Mouse (Mus musculus) neural tube, embryonic 11.5 days (tissue): ENCODE data around the gene Adam11. TPM values are rescaled to one million over a fixed set of nuclear protein-coding genes. Genes with fewer than 3 reads are reported as not detected.
A peak's percentile ranks its signal among the peaks of the same experiment; 100 is the strongest.

ENCODE experiments used
- ATAC-seq: fragments of 200-750 bp; cut with Nextera tagmentation; 2 replicates; pipeline ENCODE4 v1.8.0; 2017; ENCODE audit warnings: moderate number of reproducible peaks, mild to moderate bottlenecking, moderate TSS enrichment, moderate library complexity; ENCODE audit not compliant: insufficient read depth, low FRiP score, low TSS enrichment
- DNase-seq: peaks from one replicate; pipeline ENCODE4 v3.0.0-alpha.2; 2015; ENCODE audit warnings: low spot score
- H3K27ac ChIP-seq: fragments of 300-500 bp; sonication (generic); 2 replicates; pipeline ENCODE4 v1.5.1; 2014; ENCODE audit warnings: low read depth, mild to moderate bottlenecking, low read length
- H3K27me3 ChIP-seq: fragments of 300-500 bp; sonication (generic); 2 replicates; pipeline ENCODE4 v1.6.1; 2014; ENCODE audit warnings: mild to moderate bottlenecking, low read length, mixed read lengths; ENCODE audit not compliant: control insufficient read depth, insufficient read depth
- H3K36me3 ChIP-seq: fragments of 300-500 bp; sonication (generic); 2 replicates; pipeline ENCODE4 v1.6.1; 2014; ENCODE audit warnings: mild to moderate bottlenecking, low read length, moderate library complexity, mixed read lengths; ENCODE audit not compliant: control insufficient read depth, insufficient read depth
- H3K4me1 ChIP-seq: fragments of 300-500 bp; sonication (generic); 2 replicates; pipeline ENCODE4 v1.6.1; 2014; ENCODE audit warnings: low read length, mixed read lengths; ENCODE audit not compliant: control insufficient read depth, insufficient read depth
- H3K4me2 ChIP-seq: fragments of 300-500 bp; sonication (generic); 2 replicates; pipeline ENCODE4 v1.6.1; 2014; ENCODE audit warnings: low read depth, mild to moderate bottlenecking, moderate library complexity
- H3K4me3 ChIP-seq: fragments of 300-500 bp; sonication (generic); 2 replicates; pipeline ENCODE4 v1.5.1; 2014; ENCODE audit warnings: low read depth, low read length
- H3K9ac ChIP-seq: fragments of 300-500 bp; sonication (generic); 2 replicates; pipeline ENCODE4 v1.6.1; 2014; ENCODE audit warnings: mild to moderate bottlenecking, low read length
- H3K9me3 ChIP-seq: fragments of 300-500 bp; sonication (generic); 2 replicates; pipeline ENCODE4 v1.6.1; 2016; ENCODE audit warnings: low read length; ENCODE audit not compliant: control insufficient read depth
- WGBS: fragments of 180-500 bp; shearing (Covaris S2); extraction: QIAGEN DNeasy Blood & Tissue Kit; methylation state at CpG from one replicate; pipeline ENCODE4 v1.1.7; 2014; 5-methylcytosine and 5-hydroxymethylcytosine counted together
- polyA plus RNA-seq: library from polyadenylated mRNA; unstranded; fragments of >200 nt; fragmentation: Nextera tagmentation; extraction: Ambion mirVana; gene quantifications from 2 replicates; pipeline ENCODE4 v1.2.1, GENCODE M21; 2014

Adam11 gene
- polyA plus RNA-seq, 1 experiment from 2014 or later: 23.2 TPM

DNA sequence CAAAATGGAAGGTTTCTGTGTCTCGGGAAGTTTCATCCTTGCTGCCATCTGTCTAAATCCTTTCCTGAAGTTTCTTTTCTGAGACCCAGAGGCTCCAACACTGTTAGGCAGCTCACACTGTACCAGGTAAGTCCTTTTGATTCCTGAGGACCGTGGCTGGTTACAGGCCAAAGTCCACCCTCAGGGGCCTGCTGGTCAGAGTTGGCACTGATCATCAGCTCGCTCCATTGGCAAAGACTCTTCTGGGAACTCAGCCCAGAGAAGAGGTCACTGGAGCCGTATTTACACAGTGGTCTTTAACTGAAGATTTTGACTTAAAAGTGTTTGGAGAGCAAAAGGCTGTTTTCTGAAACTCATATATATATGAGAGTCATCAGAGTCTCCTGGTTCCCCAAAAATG, 12.9 kb upstream of the Adam11 start:
- no peaks in the 10 kb centered on the region for H3K27me3 ChIP-seq
- ATAC-seq (no peak), DNase-seq (no peak)
- 80% methylated on average over 4 of the region's 4 CpGs for WGBS
- no peak overlapping the region for H3K27ac ChIP-seq
- H3K9ac ChIP-seq: no peak overlapping the region
- H3K4me1 ChIP-seq: no peaks in the 10 kb centered on the region
- H3K4me3 ChIP-seq: no peak overlapping the region
- H3K36me3 ChIP-seq: no peaks in the 10 kb centered on the region
- H3K9me3 ChIP-seq: no peaks in the 10 kb centered on the region
- no peak overlapping the region for H3K4me2 ChIP-seq

- peaks cover 6% of the 10 kb centered on the region for H3K4me1 ChIP-seq
- no peak overlapping the region for H3K27ac ChIP-seq
- H3K4me2 ChIP-seq: no peak overlapping the region
- 81% methylated on average over 2 of the region's 2 CpGs for WGBS
- ATAC-seq (no peak), DNase-seq (peak; percentile 12)
- no peak overlapping the region for H3K9ac ChIP-seq
- no peaks in the 10 kb centered on the region for H3K9me3 ChIP-seq
- no peaks in the 10 kb centered on the region for H3K27me3 ChIP-seq
- H3K4me3 ChIP-seq: no peak overlapping the region
- no peaks in the 10 kb centered on the region for H3K36me3 ChIP-seq
Measured at GRCm38 (mm10) chr11:102749712-102750111, 11.5 kb upstream of the Adam11 start.

- peak; percentile 12 for DNase-seq
- Histone ChIP-seq H3K36me3 (no peaks in the 10 kb centered on the region), H3K27ac (peak overlapping the region; percentile 69), H3K9me3 (no peaks in the 10 kb centered on the region), H3K4me2 (no peak overlapping the region), H3K4me1 (peaks cover 6% of the 10 kb centered on the region), H3K4me3 (no peak overlapping the region), H3K9ac (no peak overlapping the region; the same call in 1 of the 2 replicates), H3K27me3 (no peaks in the 10 kb centered on the region)
- WGBS: 73% methylated on average over 13 of the region's 13 CpGs
- no peak for ATAC-seq
Measured at GRCm38 (mm10) chr11:102752896-102753590, 8.2 kb upstream of the Adam11 start.

GRCm38 (mm10) chr11:102753591-102754324, 7.5 kb upstream of the Adam11 start:
- H3K4me3 ChIP-seq: no peak overlapping the region
- H3K36me3 ChIP-seq: no peaks in the 10 kb centered on the region
- DNase-seq (peak; percentile 63), ATAC-seq (peak; percentile 13; the same call in 1 of the 2 replicates)
- 43% methylated on average over 18 of the region's 18 CpGs for WGBS
- H3K27me3 ChIP-seq: no peaks in the 10 kb centered on the region
- H3K4me2 ChIP-seq: 0 out of 2 replicates have a peak overlapping the region, but pooled peaks have one; percentile 20
- H3K9me3 ChIP-seq: no peaks in the 10 kb centered on the region
- H3K27ac ChIP-seq: peak overlapping the region; percentile 69
- H3K4me1 ChIP-seq: peaks cover 6% of the 10 kb centered on the region
- H3K9ac ChIP-seq: peak overlapping the region; percentile 11; the same call in 1 of the 2 replicates

- H3K4me1 ChIP-seq: peaks cover 6% of the 10 kb centered on the region
- 0 out of 2 replicates have a peak overlapping the region, but pooled peaks have one; percentile 20 for H3K4me2 ChIP-seq
- ATAC-seq: 0 out of 2 replicates have a peak, but pooled peaks have one; percentile 20
- H3K36me3 ChIP-seq: no peaks in the 10 kb centered on the region
- H3K27me3 ChIP-seq: no peaks in the 10 kb centered on the region
- peak overlapping the region; percentile 69 for H3K27ac ChIP-seq
- no peak for DNase-seq
- H3K4me3 ChIP-seq: no peak overlapping the region
- no peaks in the 10 kb centered on the region for H3K9me3 ChIP-seq
- 45% methylated on average over 4 of the region's 4 CpGs for WGBS
- no peak overlapping the region; the same call in 1 of the 2 replicates for H3K9ac ChIP-seq
Measured at GRCm38 (mm10) chr11:102754416-102754815, 6.8 kb upstream of the Adam11 start.

GRCm38 (mm10) chr11:102755391-102755790, 5.8 kb upstream of the Adam11 start:
- Histone ChIP-seq H3K4me2 (no peak overlapping the region), H3K4me3 (no peak overlapping the region), H3K9me3 (no peaks in the 10 kb centered on the region), H3K27ac (no peak overlapping the region; the same call in 1 of the 2 replicates), H3K36me3 (no peaks in the 10 kb centered on the region), H3K4me1 (peaks cover 6% of the 10 kb centered on the region), H3K27me3 (0 out of 2 replicates have a peak, but pooled peaks cover 7% of the 10 kb centered on the region), H3K9ac (no peak overlapping the region)
- ATAC-seq: no peak
- DNase-seq: no peak
- 79% methylated on average over 7 of the region's 7 CpGs for WGBS

- no peaks in the 10 kb centered on the region for H3K36me3 ChIP-seq
- ATAC-seq (no peak), DNase-seq (no peak)
- H3K27me3 ChIP-seq: peaks cover 14% of the 10 kb centered on the region; the same call in 1 of the 2 replicates
- WGBS: 85% methylated on average over 2 of the region's 2 CpGs
- H3K9me3 ChIP-seq: no peaks in the 10 kb centered on the region
- no peak overlapping the region for H3K27ac ChIP-seq
- H3K4me1 ChIP-seq: peaks cover 16% of the 10 kb centered on the region
- no peak overlapping the region for H3K4me2 ChIP-seq
- H3K4me3 ChIP-seq: no peak overlapping the region
- H3K9ac ChIP-seq: no peak overlapping the region
Measured at GRCm38 (mm10) chr11:102758977-102759376, 2.3 kb upstream of the Adam11 start.

- Histone ChIP-seq H3K27ac (no peak overlapping the region), H3K4me1 (peaks cover 13% of the 10 kb centered on the region), H3K9me3 (no peaks in the 10 kb centered on the region), H3K4me2 (peak overlapping the region; percentile 97), H3K36me3 (no peaks in the 10 kb centered on the region), H3K27me3 (peaks cover 14% of the 10 kb centered on the region; the same call in 1 of the 2 replicates), H3K9ac (peak overlapping the region; percentile 72), H3K4me3 (peak overlapping the region; percentile 58)
- DNase-seq (no peak), ATAC-seq (no peak)
- WGBS: 21% methylated on average over 6 of the region's 6 CpGs
Measured at GRCm38 (mm10) chr11:102760805-102761308, 382 bp upstream of the Adam11 start.
